Mouse (Mus musculus): Measurements from ENCODE around the gene Spdef. TPM values are rescaled to one million over a fixed set of nuclear protein-coding genes. Genes with fewer than 3 reads are reported as not detected.
A peak's percentile ranks its signal among the peaks of the same experiment; 100 is the strongest.

Gene Spdef
- polyA plus RNA-seq (2014; fragmentation: Nextera tagmentation; extraction: Ambion mirVana), result 13.8 and 18.1 TPM in 2 replicates

DNA sequence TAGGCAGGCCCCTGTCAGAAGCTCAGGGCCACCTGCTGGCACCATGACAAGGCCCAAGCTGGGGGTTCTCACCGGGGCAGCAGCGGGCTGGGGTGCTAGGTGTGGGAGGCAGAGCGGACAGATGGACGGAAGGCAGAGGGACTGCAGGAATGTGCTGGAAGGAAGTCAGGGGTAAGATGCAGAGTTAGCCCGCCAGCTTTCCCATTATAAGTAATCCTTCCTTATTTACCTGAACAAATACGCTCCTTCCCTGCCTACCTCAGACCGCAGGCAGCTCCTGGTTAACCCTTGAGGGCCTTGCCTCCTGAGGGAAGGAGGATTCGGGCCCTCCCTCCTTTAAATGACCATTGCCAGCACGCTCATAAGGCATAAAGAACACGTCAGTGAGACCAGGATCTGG is at the start of gene Spdef:
Spdef (minus strand) TSS at position 186 of the 400 bp plus-strand sequence.
- ATAC-seq (ENCODE audit: insufficient number of reproducible peaks, insufficient read depth, low FRiP score, low read depth), result no peak
- peak within 1 kb of the TSS; percentile 30 for H3K4me2 ChIP-seq (replicated peaks; ENCODE audit: low read depth, low read length)
- H3K27me3 ChIP-seq (ENCODE audit: control insufficient read depth, insufficient read depth, low read length), result no peaks in the 10 kb centered on the region
- peak within 1 kb of the TSS; percentile 23 for H3K4me3 ChIP-seq (ENCODE audit: low read depth, low read length)
- H3K9ac ChIP-seq (replicated peaks; ENCODE audit: low read depth, low read length), result no peak within 1 kb of the TSS; the same call in 1 of the 2 replicates
- H3K36me3 ChIP-seq (ENCODE audit: control insufficient read depth, insufficient read depth, low read length), result no peaks in the 10 kb centered on the region
- H3K9me3 ChIP-seq (ENCODE audit: control insufficient read depth, low read depth, low read length), result no peaks in the 10 kb centered on the region; the same call in 1 of the 2 replicates
- WGBS, result 57% methylated on average over 10 of the region's 10 CpGs
- peak within 1 kb of the TSS; percentile 44; the same call in 1 of the 2 replicates for H3K27ac ChIP-seq (ENCODE audit: low read length)
- peaks cover 17% of the 10 kb centered on the region for H3K4me1 ChIP-seq (ENCODE audit: control insufficient read depth, insufficient read depth, low read length)

DNA sequence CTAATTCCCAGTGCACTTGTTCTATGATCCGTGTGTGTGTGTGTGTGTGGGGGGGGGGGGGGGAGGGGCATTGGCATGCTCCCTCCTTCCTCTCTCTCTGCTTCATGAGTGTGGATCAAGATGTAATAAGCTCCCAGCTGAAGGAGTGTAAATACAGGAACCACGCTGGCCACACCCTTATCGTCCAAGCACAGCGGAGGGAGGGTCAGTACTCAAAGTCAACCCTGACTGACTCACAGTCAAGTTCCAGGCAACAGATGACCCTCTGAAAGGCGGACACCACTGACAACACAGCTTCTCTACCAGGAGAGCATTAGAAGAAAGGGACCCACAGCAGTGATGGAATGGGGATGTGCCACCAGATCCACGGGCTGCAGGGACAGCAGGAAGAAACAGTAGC is 49.1 kb upstream of the Spdef start:
- no peak overlapping the region for H3K4me3 ChIP-seq (ENCODE audit: low read depth, low read length)
- no peaks in the 10 kb centered on the region for H3K27me3 ChIP-seq (ENCODE audit: control insufficient read depth, insufficient read depth, low read length)
- H3K4me1 ChIP-seq (ENCODE audit: control insufficient read depth, insufficient read depth, low read length), result no peaks in the 10 kb centered on the region
- 64% methylated on average over 6 of the region's 6 CpGs for WGBS
- H3K27ac ChIP-seq (ENCODE audit: low read length), result no peak overlapping the region
- peak; percentile 59 for ATAC-seq (ENCODE audit: insufficient number of reproducible peaks, insufficient read depth, low FRiP score, low read depth)
- peaks cover 14% of the 10 kb centered on the region for H3K36me3 ChIP-seq (ENCODE audit: control insufficient read depth, insufficient read depth, low read length)
- no peaks in the 10 kb centered on the region for H3K9me3 ChIP-seq (ENCODE audit: control insufficient read depth, low read depth, low read length)
- H3K9ac ChIP-seq (replicated peaks; ENCODE audit: low read depth, low read length), result no peak overlapping the region
- H3K4me2 ChIP-seq (replicated peaks; ENCODE audit: low read depth, low read length), result no peak overlapping the region

DNA sequence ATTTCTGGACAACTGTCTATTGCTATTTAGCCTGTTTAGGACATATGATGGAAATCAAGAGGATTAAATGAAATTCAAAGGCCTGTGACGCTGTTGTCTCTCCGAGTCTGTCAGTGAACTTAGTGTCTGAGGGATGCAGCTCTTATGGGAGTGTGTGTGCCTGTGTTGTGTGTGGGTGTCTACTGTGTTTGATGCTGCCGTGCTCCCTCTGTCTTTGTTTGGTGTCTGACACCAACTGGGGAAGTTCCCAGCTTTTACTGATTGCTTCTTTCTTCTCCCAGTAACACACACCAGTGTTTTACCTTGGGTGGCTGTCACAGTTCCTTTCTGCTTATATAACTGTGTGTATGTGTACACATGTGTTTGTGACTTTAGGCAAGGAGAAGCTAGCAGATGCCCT is 45.4 kb upstream of the Spdef start:
- Histone ChIP-seq H3K4me3 (ENCODE audit: low read depth, low read length) (no peak overlapping the region), H3K36me3 (ENCODE audit: control insufficient read depth, insufficient read depth, low read length) (peaks cover 11% of the 10 kb centered on the region), H3K27ac (ENCODE audit: low read length) (no peak overlapping the region), H3K9ac (replicated peaks; ENCODE audit: low read depth, low read length) (no peak overlapping the region), H3K4me1 (ENCODE audit: control insufficient read depth, insufficient read depth, low read length) (no peaks in the 10 kb centered on the region), H3K27me3 (ENCODE audit: control insufficient read depth, insufficient read depth, low read length) (no peaks in the 10 kb centered on the region), H3K4me2 (replicated peaks; ENCODE audit: low read depth, low read length) (no peak overlapping the region), H3K9me3 (ENCODE audit: control insufficient read depth, low read depth, low read length) (no peaks in the 10 kb centered on the region)
- WGBS, result 92% methylated on average over 3 of the region's 3 CpGs
- ATAC-seq (ENCODE audit: insufficient number of reproducible peaks, insufficient read depth, low FRiP score, low read depth), result no peak

DNA sequence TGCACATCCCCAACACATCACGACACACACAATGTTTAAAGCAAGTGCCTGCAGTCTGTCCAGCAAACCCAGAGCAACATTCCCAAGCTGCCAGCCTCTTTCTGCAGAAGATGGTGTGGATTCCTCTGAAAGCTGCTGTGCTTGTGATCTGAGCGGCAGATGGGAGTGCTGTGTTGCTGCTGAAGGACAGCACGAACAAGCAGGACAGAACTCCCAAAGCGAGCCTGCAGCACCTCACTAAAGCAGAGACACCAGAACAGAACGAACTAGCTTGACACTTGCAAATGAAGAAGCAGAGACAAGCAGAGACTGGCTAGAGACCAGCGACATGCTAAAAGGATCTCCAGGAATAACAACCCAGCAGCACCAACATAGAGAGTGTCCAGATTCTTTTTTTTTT is 42.9 kb upstream of the Spdef start:
- no peaks in the 10 kb centered on the region for H3K4me1 ChIP-seq (ENCODE audit: control insufficient read depth, insufficient read depth, low read length)
- H3K27ac ChIP-seq (ENCODE audit: low read length), result no peak overlapping the region
- H3K27me3 ChIP-seq (ENCODE audit: control insufficient read depth, insufficient read depth, low read length), result no peaks in the 10 kb centered on the region
- H3K4me3 ChIP-seq (ENCODE audit: low read depth, low read length), result no peak overlapping the region
- no peaks in the 10 kb centered on the region for H3K9me3 ChIP-seq (ENCODE audit: control insufficient read depth, low read depth, low read length)
- H3K36me3 ChIP-seq (ENCODE audit: control insufficient read depth, insufficient read depth, low read length), result peaks cover 11% of the 10 kb centered on the region
- H3K9ac ChIP-seq (replicated peaks; ENCODE audit: low read depth, low read length), result no peak overlapping the region
- WGBS, result 84% methylated on average over 6 of the region's 6 CpGs
- ATAC-seq (ENCODE audit: insufficient number of reproducible peaks, insufficient read depth, low FRiP score, low read depth), result no peak
- no peak overlapping the region for H3K4me2 ChIP-seq (replicated peaks; ENCODE audit: low read depth, low read length)

DNA sequence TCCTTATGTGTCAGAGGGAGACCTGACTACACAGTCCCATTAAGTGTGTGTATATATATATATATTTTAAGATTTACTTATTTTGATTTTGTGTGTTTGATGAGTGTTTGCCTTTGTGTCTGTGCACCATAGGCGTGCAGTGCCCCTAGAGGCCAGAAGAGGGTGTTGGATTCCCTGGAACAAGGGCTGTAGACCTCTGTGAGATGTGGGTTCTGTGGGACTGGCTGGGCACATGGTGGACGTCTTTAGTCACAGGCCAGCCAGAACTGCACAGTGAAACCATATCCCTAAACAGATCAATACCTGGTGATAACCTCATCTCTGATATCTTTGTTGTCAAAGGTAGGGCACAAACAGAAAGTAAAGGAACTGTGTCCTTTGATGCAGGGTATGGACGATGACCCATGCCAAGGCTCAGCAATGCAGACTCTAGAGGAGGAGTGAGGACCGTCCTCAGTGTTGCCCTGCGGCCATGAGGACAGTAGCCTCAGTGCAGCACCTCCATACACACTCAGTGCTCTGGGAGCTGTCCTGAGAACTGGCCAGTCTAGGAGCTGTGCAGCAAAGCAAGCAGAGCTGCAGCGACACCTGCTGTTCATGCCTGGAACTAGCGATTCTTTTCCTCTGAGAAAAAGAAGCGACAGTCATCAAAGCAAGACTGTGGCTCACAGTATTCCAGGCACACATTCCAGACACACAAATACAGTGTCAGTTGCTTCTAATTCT is 40.2 kb upstream of the Spdef start:
- H3K4me2 ChIP-seq (replicated peaks; ENCODE audit: low read depth, low read length), result no peak overlapping the region
- no peak overlapping the region for H3K4me3 ChIP-seq (ENCODE audit: low read depth, low read length)
- H3K9ac ChIP-seq (replicated peaks; ENCODE audit: low read depth, low read length), result no peak overlapping the region
- H3K27ac ChIP-seq (ENCODE audit: low read length), result no peak overlapping the region
- WGBS, result 63% methylated on average over 8 of the region's 8 CpGs
- ATAC-seq (ENCODE audit: insufficient number of reproducible peaks, insufficient read depth, low FRiP score, low read depth), result 0 out of 2 replicates have a peak, but pooled peaks have one; percentile 53
- no peaks in the 10 kb centered on the region for H3K27me3 ChIP-seq (ENCODE audit: control insufficient read depth, insufficient read depth, low read length)
- H3K36me3 ChIP-seq (ENCODE audit: control insufficient read depth, insufficient read depth, low read length), result peaks cover 28% of the 10 kb centered on the region
- no peaks in the 10 kb centered on the region for H3K4me1 ChIP-seq (ENCODE audit: control insufficient read depth, insufficient read depth, low read length)
- H3K9me3 ChIP-seq (ENCODE audit: control insufficient read depth, low read depth, low read length), result peaks cover 6% of the 10 kb centered on the region; the same call in 1 of the 2 replicates

DNA sequence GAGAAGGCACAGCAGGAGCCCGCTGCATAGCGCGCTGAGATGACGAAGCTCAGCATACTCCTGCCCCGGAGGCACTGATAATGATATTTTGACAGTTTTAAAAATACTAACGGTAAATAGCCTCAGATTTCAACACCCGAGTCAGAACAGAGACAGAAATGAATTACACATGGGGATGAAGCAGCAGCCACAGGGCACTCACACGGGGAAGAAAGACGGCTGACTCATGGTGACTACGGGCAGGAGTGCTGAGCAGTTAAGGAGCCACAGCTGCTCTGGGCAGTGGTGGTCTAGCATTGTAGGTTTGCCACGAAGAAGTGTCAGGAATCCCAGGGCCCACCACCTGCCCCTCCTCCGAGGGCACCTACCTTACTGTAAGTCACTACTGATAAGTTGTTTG is 38.8 kb upstream of the Spdef start:
- H3K9me3 ChIP-seq (ENCODE audit: control insufficient read depth, low read depth, low read length), result peaks cover 6% of the 10 kb centered on the region; the same call in 1 of the 2 replicates
- no peak for ATAC-seq (ENCODE audit: insufficient number of reproducible peaks, insufficient read depth, low FRiP score, low read depth)
- H3K27ac ChIP-seq (ENCODE audit: low read length), result no peak overlapping the region
- no peaks in the 10 kb centered on the region for H3K27me3 ChIP-seq (ENCODE audit: control insufficient read depth, insufficient read depth, low read length)
- no peak overlapping the region for H3K9ac ChIP-seq (replicated peaks; ENCODE audit: low read depth, low read length)
- H3K4me1 ChIP-seq (ENCODE audit: control insufficient read depth, insufficient read depth, low read length), result no peaks in the 10 kb centered on the region
- WGBS, result 84% methylated on average over 12 of the region's 12 CpGs
- H3K4me2 ChIP-seq (replicated peaks; ENCODE audit: low read depth, low read length), result no peak overlapping the region
- no peak overlapping the region for H3K4me3 ChIP-seq (ENCODE audit: low read depth, low read length)
- peaks cover 28% of the 10 kb centered on the region for H3K36me3 ChIP-seq (ENCODE audit: control insufficient read depth, insufficient read depth, low read length)

DNA sequence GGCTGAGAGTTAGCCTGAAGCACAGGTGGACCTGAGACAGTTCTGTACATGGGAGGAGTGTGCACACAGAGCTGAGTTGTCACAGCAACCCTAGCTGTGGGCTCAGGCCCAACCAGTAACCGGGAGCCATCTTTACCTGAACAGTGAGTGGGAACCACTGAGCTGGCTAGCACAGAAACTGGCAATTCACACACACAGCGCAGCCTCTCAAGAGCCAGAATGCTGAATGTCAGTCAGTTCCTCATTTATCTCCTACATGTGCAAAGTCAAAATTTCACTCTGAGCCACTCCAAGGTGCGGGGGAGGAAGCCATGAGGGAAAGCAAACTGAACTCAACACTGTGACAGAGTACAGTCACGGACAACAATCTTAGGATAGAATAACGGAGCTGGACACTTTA is 38.4 kb upstream of the Spdef start:
- Histone ChIP-seq H3K4me1 (ENCODE audit: control insufficient read depth, insufficient read depth, low read length) (no peaks in the 10 kb centered on the region), H3K9me3 (ENCODE audit: control insufficient read depth, low read depth, low read length) (peaks cover 6% of the 10 kb centered on the region; the same call in 1 of the 2 replicates), H3K27me3 (ENCODE audit: control insufficient read depth, insufficient read depth, low read length) (no peaks in the 10 kb centered on the region), H3K9ac (replicated peaks; ENCODE audit: low read depth, low read length) (no peak overlapping the region), H3K27ac (ENCODE audit: low read length) (no peak overlapping the region), H3K36me3 (ENCODE audit: control insufficient read depth, insufficient read depth, low read length) (peaks cover 28% of the 10 kb centered on the region), H3K4me3 (ENCODE audit: low read depth, low read length) (no peak overlapping the region), H3K4me2 (replicated peaks; ENCODE audit: low read depth, low read length) (no peak overlapping the region)
- WGBS, result 82% methylated on average over 5 of the region's 5 CpGs
- ATAC-seq (ENCODE audit: insufficient number of reproducible peaks, insufficient read depth, low FRiP score, low read depth), result no peak

DNA sequence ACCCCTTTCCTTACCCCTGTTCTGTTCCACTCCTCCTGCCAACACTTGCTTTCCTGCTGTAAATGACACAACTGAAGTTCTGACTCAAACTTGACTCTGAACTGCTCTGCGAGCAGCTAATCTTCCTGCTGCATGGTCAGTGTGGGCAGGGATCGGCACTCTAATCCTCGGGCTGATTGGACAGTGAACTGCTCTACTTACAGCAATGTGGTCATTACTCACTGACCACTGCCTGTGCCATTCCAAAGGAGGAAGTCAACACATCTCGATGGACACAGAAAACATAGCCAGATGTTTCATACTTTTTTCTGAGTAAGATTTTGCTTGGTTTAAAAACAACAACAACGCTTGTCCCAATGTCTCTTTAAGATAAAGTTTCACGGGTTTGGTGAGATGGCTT is 36.3 kb upstream of the Spdef start:
- H3K4me3 ChIP-seq (ENCODE audit: low read depth, low read length), result no peak overlapping the region
- WGBS, result 97% methylated on average over 6 of the region's 6 CpGs
- ATAC-seq (ENCODE audit: insufficient number of reproducible peaks, insufficient read depth, low FRiP score, low read depth), result no peak
- H3K9me3 ChIP-seq (ENCODE audit: control insufficient read depth, low read depth, low read length), result peaks cover 6% of the 10 kb centered on the region; the same call in 1 of the 2 replicates
- H3K27ac ChIP-seq (ENCODE audit: low read length), result no peak overlapping the region
- peaks cover 25% of the 10 kb centered on the region for H3K36me3 ChIP-seq (ENCODE audit: control insufficient read depth, insufficient read depth, low read length)
- no peak overlapping the region for H3K9ac ChIP-seq (replicated peaks; ENCODE audit: low read depth, low read length)
- H3K27me3 ChIP-seq (ENCODE audit: control insufficient read depth, insufficient read depth, low read length), result no peaks in the 10 kb centered on the region
- no peaks in the 10 kb centered on the region for H3K4me1 ChIP-seq (ENCODE audit: control insufficient read depth, insufficient read depth, low read length)
- no peak overlapping the region for H3K4me2 ChIP-seq (replicated peaks; ENCODE audit: low read depth, low read length)

All from stomach, embryonic 14.5 days (tissue).